Mouse (Mus musculus): Measurements from ENCODE around the gene Cracr2a.

Gene Cracr2a

DNA sequence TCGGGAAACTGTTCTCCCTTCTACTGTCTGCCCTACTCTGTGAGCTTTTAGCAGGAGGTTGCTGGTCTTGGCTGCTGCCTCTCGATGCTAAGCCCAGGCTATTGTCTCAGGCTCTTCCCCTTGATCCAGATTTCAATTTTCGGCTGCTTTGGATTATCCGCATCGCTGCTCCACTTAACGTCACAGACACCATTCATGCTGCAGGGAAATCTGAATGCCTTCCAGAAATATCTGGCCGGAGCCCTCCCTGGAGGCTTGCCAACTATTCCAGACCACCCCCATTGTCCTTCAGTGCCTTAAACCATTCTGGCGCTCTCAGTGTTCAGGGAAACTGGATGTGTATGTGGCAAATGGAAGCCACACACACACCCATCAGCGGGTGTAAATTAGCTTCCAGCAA lies 66.3 kb downstream of the Cracr2a start:
- no peak for DNase-seq

DNA sequence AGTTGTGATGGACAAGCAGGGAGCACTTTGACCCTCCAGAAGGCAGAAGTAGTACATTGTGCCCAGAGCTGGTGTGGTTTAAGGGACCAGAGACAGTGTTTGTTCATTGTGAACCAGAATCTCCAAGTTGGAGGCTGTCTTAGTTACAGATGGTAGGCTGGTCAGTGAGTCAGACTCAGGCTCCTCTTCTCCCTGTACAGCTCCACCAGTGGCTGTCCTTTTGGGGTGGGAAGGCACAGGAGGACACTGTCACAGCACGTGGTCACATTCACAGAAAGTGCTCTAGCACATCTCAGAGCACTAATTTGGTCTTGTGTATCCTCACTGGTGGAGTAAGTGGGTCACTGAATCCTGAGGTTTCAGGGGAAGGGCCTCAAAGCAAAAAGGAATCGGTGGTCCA lies 68.1 kb downstream of the Cracr2a start:
- no peak for DNase-seq

DNA sequence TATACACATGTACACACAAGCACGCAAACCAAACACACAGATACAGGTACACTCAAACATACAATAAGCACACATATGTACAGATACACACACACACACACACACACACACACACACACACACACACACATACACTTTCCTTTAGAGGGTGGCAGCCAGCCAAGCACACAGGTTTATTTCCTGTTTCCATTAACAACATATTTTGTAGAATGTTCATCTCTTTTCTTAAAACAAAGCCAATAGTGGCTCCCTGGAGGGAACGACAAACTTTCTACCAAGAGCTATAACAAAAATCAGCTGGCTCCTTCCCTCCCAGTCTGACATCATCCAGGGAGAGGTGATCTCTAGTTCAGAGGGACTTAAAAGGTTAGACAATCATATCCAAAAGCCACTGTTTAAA lies 73.7 kb downstream of the Cracr2a start:
- no peak for DNase-seq

DNA sequence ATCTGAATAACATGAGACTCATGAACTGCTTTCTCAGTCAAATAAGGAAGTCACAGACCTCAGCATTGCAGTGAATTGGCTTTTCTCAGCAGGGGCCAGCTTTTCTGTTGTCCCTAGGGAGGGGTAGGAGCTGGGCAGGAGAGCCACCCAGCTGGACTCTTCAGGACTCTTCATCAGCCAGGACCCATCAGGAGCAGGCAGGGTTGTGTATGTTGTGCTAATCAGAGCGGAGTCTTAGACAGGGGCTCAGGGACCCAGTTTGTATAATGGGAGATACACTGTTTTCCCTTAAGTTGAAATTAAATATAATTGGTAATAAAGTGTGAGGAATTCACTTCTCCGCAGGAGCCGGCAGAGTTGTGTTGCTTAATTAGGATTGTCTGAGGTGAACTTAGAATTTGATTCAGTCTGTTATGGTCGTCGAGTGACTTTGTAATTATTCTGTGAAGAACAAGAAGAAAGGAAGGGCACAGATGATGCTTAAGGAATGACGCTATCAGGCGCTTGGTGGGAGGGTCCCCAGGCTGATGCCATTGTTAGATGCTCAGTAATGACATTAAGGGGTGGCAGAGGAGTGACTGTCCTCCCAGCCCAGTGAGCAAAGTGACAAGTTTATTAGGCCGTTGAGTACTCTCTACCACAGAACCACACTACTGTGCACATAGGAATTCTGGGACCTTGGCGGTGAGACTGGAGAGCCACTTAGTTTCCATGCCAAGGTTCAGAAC lies 74.5 kb downstream of the Cracr2a start:
- no peak for DNase-seq

DNA sequence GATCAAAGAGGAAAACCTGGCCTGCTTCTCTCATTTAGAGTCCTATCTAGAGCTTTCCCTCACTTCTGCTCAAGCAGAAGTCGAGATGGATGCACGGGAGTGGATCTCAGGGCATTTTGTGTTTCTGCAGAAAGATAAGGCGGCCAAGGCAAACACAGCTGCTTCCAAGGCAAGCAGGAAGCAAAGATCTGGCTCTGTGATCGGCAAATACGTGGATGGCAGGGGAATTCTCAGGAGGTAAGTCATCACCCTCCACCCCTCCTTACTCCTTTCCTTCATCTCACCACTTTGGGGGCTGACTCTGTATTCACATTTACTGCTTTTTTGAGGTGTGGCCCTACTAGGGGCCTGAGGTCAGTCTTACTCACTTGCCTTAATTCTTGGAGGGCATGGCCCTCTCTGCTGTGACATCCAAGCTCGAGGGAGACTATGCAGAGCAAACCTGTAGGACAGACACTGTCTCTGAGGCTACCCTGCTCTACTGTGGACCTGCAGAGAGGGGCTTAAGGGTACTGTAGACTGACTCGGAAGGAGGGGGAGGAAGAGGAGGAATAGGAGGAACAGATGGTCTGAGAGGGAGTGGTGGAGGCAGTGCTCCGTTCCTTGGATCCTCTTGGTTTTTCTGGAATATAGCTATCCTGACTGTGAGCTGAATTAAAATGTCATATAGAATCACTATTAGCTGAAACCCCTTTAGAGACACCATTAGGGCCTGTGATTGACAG lies 80.1 kb downstream of the Cracr2a start:
- DNase-seq: no peak

DNA sequence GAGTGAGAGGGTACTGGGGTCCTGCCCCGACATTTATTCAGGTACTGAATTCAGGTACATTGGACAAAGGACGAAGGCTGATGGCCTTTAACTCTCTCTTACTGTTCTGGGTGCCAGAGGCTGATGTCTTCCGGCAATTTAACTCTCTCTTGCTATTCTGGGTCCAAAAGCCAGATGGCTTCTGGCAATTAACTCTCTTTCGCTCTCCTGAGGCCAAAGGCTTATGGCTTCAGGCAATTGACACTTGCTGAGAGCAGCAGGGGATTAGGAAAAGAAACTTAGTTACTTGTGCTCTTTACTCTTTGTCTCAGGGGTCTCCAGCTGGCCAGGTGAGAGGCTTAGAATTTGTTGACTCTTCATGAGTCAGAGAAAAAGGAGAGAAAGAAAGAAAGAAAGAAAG lies 94.8 kb downstream of the Cracr2a start:
- no peak for DNase-seq

DNA sequence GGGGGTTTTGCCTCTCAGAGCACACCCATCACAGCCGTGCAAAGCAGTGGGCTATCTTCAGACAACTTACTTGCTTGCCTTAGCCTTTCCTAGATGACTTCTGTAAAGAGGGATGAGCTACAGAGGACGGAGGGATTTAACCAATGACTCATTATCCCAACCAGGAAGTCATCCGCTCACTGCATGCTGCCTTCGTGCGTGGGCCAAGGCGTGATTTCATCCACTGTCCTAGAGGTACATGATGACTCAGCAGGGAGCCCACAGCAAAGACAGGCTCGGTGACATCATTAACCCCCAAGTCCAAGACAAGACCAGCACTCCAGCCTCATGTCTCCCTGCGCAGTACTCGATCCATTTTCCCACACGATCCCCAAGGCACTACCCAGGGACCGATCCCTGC lies 96.0 kb downstream of the Cracr2a start:
- no peak for DNase-seq

DNA sequence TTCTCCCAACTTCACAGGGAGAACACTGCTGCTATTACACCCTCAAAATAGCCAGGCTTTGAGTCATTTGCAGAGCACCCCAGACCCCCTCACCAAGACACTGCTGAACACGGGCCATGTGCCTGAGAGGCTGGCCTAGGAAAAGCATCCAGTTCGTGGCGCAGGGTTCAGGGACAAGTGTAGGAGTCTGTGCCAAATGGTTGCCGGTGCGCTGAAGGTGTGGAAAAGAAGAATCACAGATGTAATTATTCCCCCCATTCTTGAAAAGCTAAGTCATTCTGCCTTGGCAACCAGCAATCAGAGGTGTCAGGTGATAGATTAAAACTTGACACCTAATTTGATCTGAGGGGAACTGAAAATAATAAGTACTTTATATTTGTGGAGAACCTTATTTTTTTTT lies 98.3 kb downstream of the Cracr2a start:
- DNase-seq: no peak

DNA sequence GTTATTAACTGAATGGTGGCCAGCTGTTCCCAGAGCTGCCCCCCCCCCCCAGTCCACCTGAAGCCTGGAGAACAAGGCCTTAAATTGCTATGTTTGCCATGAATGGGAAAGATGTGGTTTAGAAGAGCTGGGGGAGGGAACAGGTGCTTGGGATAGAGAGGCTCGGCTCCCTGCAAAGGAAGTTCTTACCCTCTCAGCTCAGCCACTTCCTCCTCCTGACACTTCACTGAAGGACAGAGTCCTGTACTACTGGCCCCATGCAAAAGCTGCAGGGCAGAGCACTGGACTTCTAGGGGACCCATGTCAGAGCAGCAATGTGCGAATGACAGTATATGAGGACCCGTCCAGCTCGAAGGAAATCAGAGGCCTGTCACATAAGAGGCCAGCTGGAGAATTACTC lies 98.8 kb downstream of the Cracr2a start:
- no peak for DNase-seq

DNA sequence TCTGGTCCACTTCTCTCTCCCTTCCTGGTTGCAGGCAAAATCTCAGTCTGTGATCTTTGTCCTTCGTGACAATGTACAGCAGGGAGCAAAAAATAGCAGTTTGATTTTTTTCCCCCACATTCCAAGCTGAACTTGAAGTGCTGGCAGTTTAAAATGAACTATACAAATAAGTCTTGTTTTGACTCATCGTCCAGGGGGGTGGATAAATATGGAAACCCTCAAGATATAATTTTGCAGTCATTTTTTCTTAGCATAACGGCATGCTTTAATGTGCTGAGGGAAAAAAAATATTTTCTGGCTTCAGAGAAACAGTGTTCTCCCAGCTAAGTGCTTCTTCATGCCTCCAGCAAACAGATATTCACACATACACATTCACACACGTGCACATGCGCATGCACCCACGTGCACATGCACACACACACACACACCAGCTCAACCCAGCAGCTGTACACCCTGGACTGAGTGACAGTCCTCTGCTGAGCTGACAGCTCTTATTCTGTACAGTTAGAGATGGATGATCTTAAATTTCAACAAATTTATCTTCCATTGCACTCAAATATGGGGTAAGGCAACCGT lies 100.7 kb downstream of the Cracr2a start:
- no peak for DNase-seq

DNA sequence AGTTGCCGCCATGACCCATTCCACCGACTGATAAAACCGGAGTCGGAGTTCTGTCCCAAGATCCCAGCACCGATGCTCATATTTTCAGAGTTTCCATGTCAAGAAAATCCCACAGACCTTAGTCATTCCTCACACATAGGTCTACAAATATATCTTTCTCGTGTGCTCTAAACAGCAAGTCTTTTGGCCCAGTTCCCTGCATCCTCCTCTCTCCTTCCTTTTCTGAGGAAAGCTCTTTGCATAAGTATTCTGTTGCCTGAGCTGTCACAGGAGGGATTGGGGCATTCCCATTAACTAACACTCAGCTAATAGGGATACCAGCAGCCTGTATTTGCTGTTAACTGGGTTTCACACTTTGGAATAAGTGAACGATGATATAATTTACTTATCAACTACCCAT lies 102.1 kb downstream of the Cracr2a start:
- no peak for DNase-seq

DNA sequence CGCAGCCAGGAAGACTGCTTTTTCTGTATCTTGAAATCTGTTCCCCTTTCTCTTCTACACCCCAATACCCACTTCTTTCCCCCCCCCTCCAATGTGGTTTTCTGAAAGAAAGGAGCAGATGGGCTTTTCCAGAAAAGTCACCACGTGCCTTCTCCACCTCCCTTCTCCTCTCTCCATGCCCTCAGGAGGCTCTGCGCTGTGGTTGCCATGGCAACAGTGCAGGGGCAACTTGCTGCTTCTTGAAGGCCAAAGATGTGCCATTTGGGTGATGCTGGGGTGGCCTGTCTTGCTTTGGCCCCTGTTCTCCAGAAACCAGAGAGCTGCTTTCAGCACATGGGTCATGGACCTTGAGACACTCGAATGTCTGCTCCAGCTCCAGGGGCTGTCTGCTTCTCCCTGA lies 108.2 kb downstream of the Cracr2a start:
- DNase-seq: no peak

DNA sequence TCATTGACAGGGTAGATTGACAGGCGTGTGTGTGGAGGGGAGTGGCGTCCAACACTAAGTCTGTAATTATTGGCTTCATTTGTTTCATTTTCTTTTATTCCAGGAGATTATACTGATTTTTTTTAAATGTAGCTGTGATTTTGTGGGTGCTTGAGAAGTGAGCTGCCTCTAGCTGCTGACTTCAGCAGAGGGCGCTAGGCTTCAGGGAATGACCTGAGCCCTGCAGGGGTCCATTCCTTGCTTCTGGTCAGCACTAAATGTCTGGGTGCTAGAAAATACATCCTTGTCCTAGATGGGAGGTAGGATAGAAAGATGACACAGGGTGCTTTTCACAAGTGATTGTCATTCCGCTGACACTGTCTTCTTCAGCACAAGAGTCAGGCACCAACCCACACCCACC lies 108.9 kb downstream of the Cracr2a start:
- no peak for DNase-seq

DNA sequence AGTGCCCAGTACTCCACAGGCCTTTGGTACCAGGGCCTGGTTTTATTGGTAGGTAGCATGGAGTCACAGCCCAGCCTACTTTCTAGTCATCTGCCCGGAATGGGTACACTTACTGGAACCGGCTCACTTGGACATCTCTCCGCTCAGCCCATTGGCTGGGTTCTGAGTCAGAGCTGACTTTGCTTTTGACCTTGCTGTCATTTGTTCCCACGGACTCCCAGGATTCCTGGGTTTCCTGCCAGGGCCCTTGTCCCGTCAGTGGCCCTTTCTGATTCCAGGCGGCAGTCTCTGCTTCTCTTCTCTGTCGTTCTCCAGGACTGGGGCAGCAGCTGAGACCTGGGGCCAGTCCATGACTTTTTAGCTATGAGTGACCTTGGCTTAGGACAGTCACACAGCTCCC lies 110.9 kb downstream of the Cracr2a start:
- no peak for DNase-seq

DNA sequence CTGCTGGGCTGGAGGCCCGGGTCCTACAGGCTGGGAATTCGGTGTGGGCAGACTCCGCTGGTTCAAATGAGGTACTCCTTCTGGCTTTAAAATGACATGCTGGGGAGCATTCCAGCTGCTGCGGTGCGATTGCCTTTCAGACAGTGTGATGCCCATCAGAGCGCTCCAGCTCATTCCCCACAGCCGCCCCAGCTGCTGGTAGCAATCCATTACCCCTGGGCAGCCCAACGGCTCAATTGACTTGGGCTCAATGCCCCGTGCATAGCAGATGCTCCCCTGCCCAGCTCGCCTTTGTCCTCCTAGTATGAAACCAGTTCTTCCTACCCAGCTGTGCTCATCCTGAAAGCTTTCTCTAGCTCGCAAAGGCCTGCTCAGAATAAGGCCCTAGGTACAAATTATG lies 115.7 kb downstream of the Cracr2a start:
- DNase-seq: no peak

DNA sequence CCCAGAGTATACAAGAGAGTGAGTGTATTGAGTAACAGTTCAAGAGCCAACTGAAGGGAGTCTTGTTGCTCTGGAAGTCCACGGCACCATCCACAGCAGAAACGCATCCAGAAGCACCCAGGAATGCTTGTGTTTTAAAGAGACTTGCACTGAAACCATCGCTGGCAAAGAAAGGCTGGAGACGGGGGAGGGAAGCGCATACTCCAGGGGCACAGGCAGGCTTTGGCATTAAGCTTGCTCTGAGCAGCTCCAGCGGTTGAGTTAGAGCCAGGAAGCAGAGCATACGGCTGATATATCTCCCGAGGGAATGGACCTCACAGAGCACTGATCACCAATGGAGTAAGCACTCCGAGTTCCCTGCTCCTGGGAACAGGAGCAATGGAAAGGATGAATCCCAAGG lies 117.2 kb downstream of the Cracr2a start:
- no peak for DNase-seq

DNA sequence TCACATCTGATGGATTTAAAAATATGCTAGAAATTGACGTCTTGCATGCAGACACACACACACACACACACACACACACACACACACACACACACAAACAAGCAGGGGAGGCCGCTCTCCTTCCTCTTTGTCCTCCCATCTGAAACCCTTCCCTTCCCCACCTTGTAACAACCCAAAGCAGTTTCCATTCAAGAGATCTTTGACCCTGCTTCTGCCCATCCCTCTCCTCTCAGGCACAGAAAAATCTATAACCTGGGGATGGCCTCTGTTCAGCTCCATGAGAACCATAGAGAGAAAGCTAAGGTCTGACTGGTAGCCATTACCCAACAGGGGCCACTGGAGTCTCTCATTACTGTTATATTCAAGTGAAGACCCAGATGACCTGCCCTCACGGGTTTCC lies 117.9 kb downstream of the Cracr2a start:
- DNase-seq: no peak

DNA sequence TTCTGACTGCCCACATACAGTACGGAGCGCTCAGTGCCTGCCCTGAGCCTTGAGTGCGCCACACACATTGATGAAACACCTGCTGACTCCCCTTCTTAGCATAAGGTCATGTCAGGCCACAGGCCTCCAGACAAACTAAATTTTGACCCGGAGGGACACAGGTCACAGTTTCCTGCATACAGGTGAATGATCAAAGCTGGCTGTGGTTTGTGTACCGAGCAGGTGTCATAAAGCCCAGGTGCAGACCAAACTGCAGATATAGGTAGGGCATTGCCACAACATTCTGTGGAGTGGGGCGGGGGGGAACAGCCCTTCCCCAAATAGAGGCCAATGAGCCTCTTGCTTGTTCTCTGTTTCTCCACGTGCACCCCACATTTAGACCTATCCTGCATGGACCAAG lies 119.6 kb downstream of the Cracr2a start:
- no peak for DNase-seq

DNA sequence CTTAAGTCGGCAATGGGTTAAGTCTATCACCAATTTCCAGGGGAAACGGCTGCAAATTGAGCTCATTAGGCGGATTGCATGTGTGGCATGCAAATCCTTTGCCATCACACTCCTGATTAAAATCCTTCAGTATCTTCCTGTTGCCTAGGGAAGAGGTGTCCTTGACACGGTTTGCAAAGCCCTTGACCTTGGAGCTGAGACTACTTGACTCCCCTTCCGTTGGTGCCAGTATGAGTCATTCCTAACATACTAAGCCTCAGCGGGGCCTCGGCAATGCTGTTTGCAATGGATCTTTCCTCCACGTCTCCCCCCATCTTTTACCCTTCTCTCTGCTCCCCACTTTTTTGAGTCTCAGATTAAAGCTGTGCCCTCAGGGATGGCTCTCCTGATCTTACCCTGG lies 122.4 kb downstream of the Cracr2a start:
- DNase-seq: no peak

DNA sequence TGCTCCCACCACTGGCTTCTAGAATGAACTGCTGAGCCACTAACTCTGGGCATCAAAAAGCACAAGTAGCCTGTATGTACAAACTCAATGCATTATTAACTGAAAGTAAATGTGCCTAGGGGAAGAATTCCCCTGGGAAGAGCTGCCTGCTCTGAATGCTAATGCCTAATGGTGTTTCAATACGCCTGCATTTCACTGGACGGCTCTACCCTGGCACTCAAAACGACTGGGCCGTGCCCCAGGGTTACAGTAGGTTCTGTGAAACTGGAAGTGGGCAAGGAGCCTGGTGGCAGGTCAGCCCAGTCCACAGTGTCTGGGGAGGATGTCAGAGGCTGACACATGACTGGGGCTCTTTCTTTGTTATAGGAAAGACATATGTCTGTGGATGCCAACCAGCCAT lies 123.8 kb downstream of the Cracr2a start:
- DNase-seq: no peak

DNA sequence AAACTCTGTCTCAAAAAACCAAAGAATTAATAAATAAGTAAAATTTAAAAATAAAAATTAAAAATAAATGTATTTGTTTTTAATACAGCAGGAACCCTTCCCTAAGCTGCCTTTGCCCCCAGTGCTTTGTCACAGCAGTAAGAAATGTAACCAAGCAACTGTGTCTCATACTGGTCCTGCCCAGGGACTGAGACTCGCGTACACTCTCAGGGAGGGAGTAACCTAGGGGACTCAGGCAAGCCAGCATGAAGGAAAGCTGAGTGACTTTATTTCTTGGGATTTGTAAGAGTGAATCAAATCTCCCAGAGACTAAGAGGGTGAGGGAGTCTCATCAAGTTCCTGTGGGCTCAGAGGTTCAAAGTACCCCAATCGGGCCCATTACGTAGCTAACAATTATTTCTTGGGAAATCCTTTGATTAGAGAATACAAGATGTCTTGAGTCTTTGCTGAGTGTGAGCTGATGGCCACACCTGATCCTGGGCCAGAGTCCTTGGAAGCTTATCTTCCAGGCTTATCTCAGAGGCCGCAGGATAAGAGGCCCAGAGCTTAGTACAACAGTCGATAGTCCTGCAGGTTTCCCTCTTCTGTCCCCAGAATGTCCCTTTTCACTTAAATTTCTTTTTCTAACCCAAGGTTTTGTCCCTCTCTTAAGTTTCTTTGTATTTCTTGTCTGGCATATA lies 126.2 kb downstream of the Cracr2a start:
- DNase-seq: no peak

DNA sequence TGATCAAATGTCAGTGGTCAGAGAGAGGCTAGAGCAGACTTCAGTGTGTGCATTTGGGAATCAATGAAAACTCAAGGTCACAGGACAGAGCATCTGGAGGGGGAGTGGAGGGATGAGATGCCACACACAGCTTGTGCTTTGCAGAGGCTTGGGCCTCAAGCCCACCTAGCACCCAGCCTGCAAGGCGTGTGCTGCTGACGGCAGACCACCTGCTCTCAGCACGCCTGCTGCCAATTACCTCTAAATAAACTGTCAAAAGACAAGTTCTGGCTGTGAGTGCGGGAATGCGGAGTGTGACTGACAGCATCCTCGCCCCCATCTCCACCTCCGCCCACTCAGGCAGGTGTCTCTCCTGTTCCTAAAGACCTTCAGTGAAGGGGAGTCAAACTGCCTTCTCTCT lies 131.2 kb downstream of the Cracr2a start:
- no peak for DNase-seq

DNA sequence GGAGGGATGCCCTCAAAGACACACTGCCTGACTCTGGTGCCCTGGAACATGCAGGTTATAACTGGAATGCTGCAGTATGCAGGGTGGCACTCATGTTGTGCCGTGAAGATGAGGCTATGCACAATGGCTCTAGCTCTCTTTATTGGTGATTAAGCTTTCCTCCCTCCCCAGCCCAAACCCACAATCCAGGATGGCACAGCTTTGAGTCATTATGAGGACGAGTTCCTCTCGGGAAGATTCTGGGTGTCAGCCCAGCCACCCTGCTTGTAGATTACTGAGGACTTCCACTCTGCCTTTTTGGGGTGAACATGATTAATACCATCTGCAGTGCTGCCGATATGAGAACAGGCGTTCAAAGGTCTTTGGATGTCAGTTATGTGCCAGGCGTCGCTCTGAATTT lies 132.5 kb downstream of the Cracr2a start:
- no peak for DNase-seq
